Mouse (Mus musculus) T-helper 1 cell (primary cell): Measurements from ENCODE around the gene Casp7.

ENCODE experiments used
- in situ Hi-C: fragments of 300-600 bp; cut with MboI, MseI; formaldehyde crosslinking; loops from one replicate; pipeline ENCODE4 v1.15.1; 2025; ENCODE audit warnings: high pct_unique_total_duplicates

Gene Casp7

GRCm38 (mm10) chr19:56461522-56462101 is 64.7 kb downstream of the Casp7 start, which contains the start of gene Plekhs1:
Gene Plekhs1 (plus strand): TSS chr19:56461640.
- in situ Hi-C loops, result no loop called here

GRCm38 (mm10) chr19:56462786-56463185 is 65.9 kb downstream of the Casp7 start:
- in situ Hi-C loops, result no loop called here

GRCm38 (mm10) chr19:56466486-56466885 is 69.6 kb downstream of the Casp7 start:
- in situ Hi-C loops, result no loop called here

GRCm38 (mm10) chr19:56470286-56471020 is 73.5 kb downstream of the Casp7 start:
- in situ Hi-C loops, result no loop called here

- in situ Hi-C loops, result no loop called here
Observed at GRCm38 (mm10) chr19:56471934-56472333, 75.0 kb downstream of the Casp7 start.

GRCm38 (mm10) chr19:56474869-56475550 is 78.1 kb downstream of the Casp7 start:
- in situ Hi-C loops, result no loop called here

GRCm38 (mm10) chr19:56476546-56476945 is 79.6 kb downstream of the Casp7 start:
- in situ Hi-C loops, result no loop called here

GRCm38 (mm10) chr19:56477253-56477652 is 80.3 kb downstream of the Casp7 start:
- in situ Hi-C loops, result no loop called here

GRCm38 (mm10) chr19:56477832-56478231 is 80.9 kb downstream of the Casp7 start:
- in situ Hi-C loops, result no loop called here

GRCm38 (mm10) chr19:56484630-56485375 is 87.9 kb downstream of the Casp7 start:
- in situ Hi-C loops, result no loop called here

- in situ Hi-C loops, result no loop called here
Observed at GRCm38 (mm10) chr19:56485376-56486271, 88.7 kb downstream of the Casp7 start.

- in situ Hi-C loops, result no loop called here
Observed at GRCm38 (mm10) chr19:56486926-56487325, 90.0 kb downstream of the Casp7 start.

GRCm38 (mm10) chr19:56487339-56487738 is 90.4 kb downstream of the Casp7 start:
- in situ Hi-C loops, result no loop called here

- in situ Hi-C loops, result no loop called here
Observed at GRCm38 (mm10) chr19:56489601-56490000, 92.7 kb downstream of the Casp7 start.
